Mouse (Mus musculus) CD4-positive, CD25-positive, alpha-beta regulatory T cell, adult 4 months (primary cell): Measurements from ENCODE around the gene A2ml1. TPM values are rescaled to one million over a fixed set of nuclear protein-coding genes. Genes with fewer than 3 reads are reported as not detected.
"Not testable (repeated sequence)": the region's sequence is repeated elsewhere in the genome, so short reads cannot be mapped to it uniquely, and the experiment has no call there.

Experiments
- ATAC-seq: one replicate; pipeline ENCODE4 v1.8.0; 2017
- polyA plus RNA-seq, 2 experiments: library from polyadenylated mRNA; unstranded; fragments of 100-300 nt; shearing (Covaris generic); gene quantifications; one replicate each; pipeline ENCODE4 v1.2.1; 2017

The A2ml1 gene
- not detected for polyA plus RNA-seq

GRCm38 (mm10) chr6:128581508-128581907 lies at the start of gene A2ml1:
Gene A2ml1, minus strand, starts transcription at chr6:128581608.
- no peak for ATAC-seq

- not testable (repeated sequence) for ATAC-seq
Observed at GRCm38 (mm10) chr6:128629771-128630739, 48.6 kb upstream of the A2ml1 start.

- not testable (repeated sequence) for ATAC-seq
Observed at GRCm38 (mm10) chr6:128625246-128625645, 43.8 kb upstream of the A2ml1 start.

- ATAC-seq = no peak
Observed at GRCm38 (mm10) chr6:128624425-128624824, 43.0 kb upstream of the A2ml1 start.

GRCm38 (mm10) chr6:128623433-128623832 lies 42.0 kb upstream of the A2ml1 start, which contains the start of gene Klrb1a:
Gene Klrb1a, minus strand, starts transcription at chr6:128623533.
- ATAC-seq = not testable (repeated sequence)

GRCm38 (mm10) chr6:128622733-128623132 lies 41.3 kb upstream of the A2ml1 start:
- ATAC-seq = no peak

GRCm38 (mm10) chr6:128606350-128606749 lies 24.9 kb upstream of the A2ml1 start:
- ATAC-seq = no peak

GRCm38 (mm10) chr6:128604512-128604911 lies 23.1 kb upstream of the A2ml1 start:
- ATAC-seq = no peak

GRCm38 (mm10) chr6:128602463-128603201 lies 21.2 kb upstream of the A2ml1 start:
- ATAC-seq = no peak

GRCm38 (mm10) chr6:128602026-128602425 lies 20.6 kb upstream of the A2ml1 start:
- ATAC-seq = no peak

- no peak for ATAC-seq
Observed at GRCm38 (mm10) chr6:128599555-128599954, 18.1 kb upstream of the A2ml1 start.

- no peak for ATAC-seq
Observed at GRCm38 (mm10) chr6:128598256-128599047, 17.0 kb upstream of the A2ml1 start.

GRCm38 (mm10) chr6:128597121-128597522 lies 15.7 kb upstream of the A2ml1 start:
- no peak for ATAC-seq

GRCm38 (mm10) chr6:128594651-128595050 lies 13.2 kb upstream of the A2ml1 start:
- ATAC-seq = no peak

- ATAC-seq = no peak
Observed at GRCm38 (mm10) chr6:128589426-128589825, 8.0 kb upstream of the A2ml1 start.

GRCm38 (mm10) chr6:128587619-128588018 lies 6.2 kb upstream of the A2ml1 start:
- ATAC-seq = no peak

GRCm38 (mm10) chr6:128585642-128586245 lies 4.3 kb upstream of the A2ml1 start:
- ATAC-seq = no peak

- ATAC-seq = no peak
Observed at GRCm38 (mm10) chr6:128584070-128584660, 2.8 kb upstream of the A2ml1 start.

- ATAC-seq = no peak
Observed at GRCm38 (mm10) chr6:128577301-128577700, 4.1 kb downstream of the A2ml1 start.

- ATAC-seq = no peak
Observed at GRCm38 (mm10) chr6:128566589-128566988, 14.8 kb downstream of the A2ml1 start.

GRCm38 (mm10) chr6:128554049-128554448 lies 27.4 kb downstream of the A2ml1 start:
- ATAC-seq = no peak
